Mouse (Mus musculus) kidney, postnatal 0 days (tissue): Measurements from ENCODE around the gene Gdf1. TPM values are rescaled to one million over a fixed set of nuclear protein-coding genes. Genes with fewer than 3 reads are reported as not detected.

Experiments
- ATAC-seq: fragments of 200-750 bp; cut with Nextera tagmentation; replicated peaks from 2 replicates; pipeline ENCODE4 v1.8.0; 2017; ENCODE audit warnings: low read depth, moderate number of reproducible peaks, moderate TSS enrichment, moderate library complexity; ENCODE audit not compliant: low FRiP score
- DNase-seq: peaks from one replicate; pipeline ENCODE4 v3.0.0-alpha.2; 2016; ENCODE audit warnings: low spot score
- H3K27ac ChIP-seq: fragments of 300-500 bp; sonication (generic); 2 replicates; pipeline ENCODE4 v1.5.1; 2014; ENCODE audit warnings: mild to moderate bottlenecking
- H3K27me3 ChIP-seq: fragments of 300-500 bp; sonication (generic); 2 replicates; pipeline ENCODE4 v1.6.1; 2014; ENCODE audit warnings: low read length, mixed read lengths; ENCODE audit not compliant: insufficient read depth
- H3K36me3 ChIP-seq: fragments of 300-500 bp; sonication (generic); 2 replicates; pipeline ENCODE4 v1.6.1; 2014; ENCODE audit warnings: low read length, mixed read lengths; ENCODE audit not compliant: insufficient read depth
- H3K4me1 ChIP-seq: fragments of 300-500 bp; sonication (generic); replicated peaks from 2 replicates; pipeline ENCODE4 v1.6.1; 2014; ENCODE audit warnings: antibody characterized with exemption, low read length, mixed read lengths; ENCODE audit not compliant: insufficient read depth
- H3K4me2 ChIP-seq: fragments of 300-500 bp; sonication (generic); 2 replicates; pipeline ENCODE4 v1.6.1; 2014; ENCODE audit warnings: mild to moderate bottlenecking, low read length, moderate library complexity, mixed read lengths
- H3K4me3 ChIP-seq: fragments of 300-500 bp; sonication (generic); replicated peaks from 2 replicates; pipeline ENCODE4 v1.5.1; 2014; ENCODE audit warnings: low read depth, low read length
- H3K9ac ChIP-seq: fragments of 300-500 bp; sonication (generic); 2 replicates; pipeline ENCODE4 v1.6.1; 2014; ENCODE audit warnings: low read depth, low read length
- H3K9me3 ChIP-seq: fragments of 300-500 bp; sonication (generic); replicated peaks from 2 replicates; pipeline ENCODE4 v1.6.1; 2016; ENCODE audit warnings: low read length, inconsistent platforms, mixed read lengths
- CTCF ChIP-seq: IDR thresholded peaks from 2 replicates; pipeline ENCODE4 v1.5.1; 2016; ENCODE audit warnings: antibody characterized with exemption, low read depth, mild to moderate bottlenecking, moderate library complexity
- WGBS: fragments of 180-500 bp; shearing (Covaris S2); extraction: QIAGEN DNeasy Blood & Tissue Kit; methylation state at CpG from one replicate; pipeline ENCODE4 v1.1.7; 2014; 5-methylcytosine and 5-hydroxymethylcytosine counted together
- polyA plus RNA-seq: library from polyadenylated mRNA; unstranded; fragments of >200 nt; fragmentation: Nextera tagmentation; extraction: Ambion mirVana; gene quantifications from 2 replicates; pipeline ENCODE4 v1.2.1, GENCODE M21; 2015

Gene Gdf1
- polyA plus RNA-seq, 1 experiment from 2014 or later = 4.0 TPM

GRCm38 (mm10) chr8:70313399-70313798 is 16.2 kb upstream of the Gdf1 start:
- Histone ChIP-seq H3K27me3 (no peaks in the 10 kb centered on the region), H3K9me3 (no peaks in the 10 kb centered on the region), H3K4me3 (no peak overlapping the region), H3K27ac (no peak overlapping the region), H3K4me1 (peaks cover 20% of the 10 kb centered on the region), H3K4me2 (no peak overlapping the region), H3K9ac (no peak overlapping the region), H3K36me3 (peaks cover 32% of the 10 kb centered on the region; the same call in 1 of the 2 replicates)
- ATAC-seq (no peak), DNase-seq (no peak)
- WGBS = 81% methylated on average over 2 of the region's 2 CpGs
- no peak for TF ChIP-seq CTCF

- Histone ChIP-seq H3K4me3 (peak within 1 kb of the TSS; percentile 53), H3K27me3 (no peaks in the 10 kb centered on the region), H3K36me3 (peaks cover 17% of the 10 kb centered on the region; the same call in 1 of the 2 replicates), H3K27ac (no peak within 1 kb of the TSS), H3K9me3 (no peaks in the 10 kb centered on the region), H3K4me1 (peaks cover 20% of the 10 kb centered on the region), H3K9ac (peak within 1 kb of the TSS; percentile 51), H3K4me2 (peak within 1 kb of the TSS; percentile 74)
- peak; percentile 55 for ATAC-seq
- DNase-seq = peak; percentile 73
- whole genome bisulfite sequencing = 2% methylated on average over 66 of the region's 66 CpGs
- TF ChIP-seq CTCF = no peak
Measured at GRCm38 (mm10) chr8:70315624-70316510, 13.8 kb upstream of the Gdf1 start, which contains the start of gene Cers1. Cers1 (plus strand) TSS chr8:70315775.

GRCm38 (mm10) chr8:70316511-70317504 is 12.8 kb upstream of the Gdf1 start:
- peak; percentile 76 for DNase-seq
- peak; percentile 5; the same call in 1 of the 2 replicates for TF ChIP-seq CTCF
- H3K27ac ChIP-seq = no peak overlapping the region
- H3K27me3 ChIP-seq = no peaks in the 10 kb centered on the region
- peak overlapping the region; percentile 53; the same call in 1 of the 2 replicates for H3K4me3 ChIP-seq
- peak overlapping the region; percentile 74 for H3K4me2 ChIP-seq
- H3K9me3 ChIP-seq = no peaks in the 10 kb centered on the region
- WGBS = 15% methylated on average over 15 of the region's 15 CpGs
- H3K36me3 ChIP-seq = peaks cover 8% of the 10 kb centered on the region; the same call in 1 of the 2 replicates
- H3K9ac ChIP-seq = peak overlapping the region; percentile 51; the same call in 1 of the 2 replicates
- H3K4me1 ChIP-seq = peaks cover 20% of the 10 kb centered on the region
- ATAC-seq = peak; percentile 44

GRCm38 (mm10) chr8:70317872-70318271 is 11.7 kb upstream of the Gdf1 start:
- ATAC-seq = no peak
- Histone ChIP-seq H3K9me3 (no peaks in the 10 kb centered on the region), H3K9ac (no peak overlapping the region), H3K36me3 (peaks cover 3% of the 10 kb centered on the region; the same call in 1 of the 2 replicates), H3K4me1 (peaks cover 20% of the 10 kb centered on the region), H3K4me2 (no peak overlapping the region), H3K27ac (no peak overlapping the region), H3K4me3 (no peak overlapping the region), H3K27me3 (no peaks in the 10 kb centered on the region)
- 85% methylated on average over 5 of the region's 5 CpGs for WGBS
- TF ChIP-seq CTCF = no peak
- no peak for DNase-seq

- ATAC-seq (no peak), DNase-seq (no peak)
- Histone ChIP-seq H3K9me3 (no peaks in the 10 kb centered on the region), H3K4me2 (no peak overlapping the region), H3K4me1 (no peaks in the 10 kb centered on the region), H3K27ac (no peak overlapping the region), H3K27me3 (no peaks in the 10 kb centered on the region), H3K9ac (no peak overlapping the region), H3K4me3 (no peak overlapping the region), H3K36me3 (no peaks in the 10 kb centered on the region)
- WGBS = 91% methylated on average over 3 of the region's 3 CpGs
- peak; percentile 31; the same call in 1 of the 2 replicates for TF ChIP-seq CTCF
Measured at GRCm38 (mm10) chr8:70323716-70324115, 5.9 kb upstream of the Gdf1 start.
